Mouse (Mus musculus) midbrain, embryonic 14.5 days (tissue): Measurements from ENCODE around the gene Colca2. TPM values are rescaled to one million over a fixed set of nuclear protein-coding genes. Genes with fewer than 3 reads are reported as not detected.

Experiments used
- ATAC-seq: fragments of 200-750 bp; cut with Nextera tagmentation; 2 replicates; pipeline ENCODE4 v1.8.0; 2017; ENCODE audit warnings: moderate number of reproducible peaks, moderate library complexity; ENCODE audit not compliant: low FRiP score, low TSS enrichment
- DNase-seq: peaks from one replicate; pipeline ENCODE4 v3.0.0-alpha.2; 2015
- H3K27ac ChIP-seq: fragments of 300-500 bp; sonication (generic); replicated peaks from 2 replicates; pipeline ENCODE4 v1.5.1; 2014; ENCODE audit warnings: mild to moderate bottlenecking, low read depth, low read length, moderate library complexity
- H3K27me3 ChIP-seq: fragments of 300-500 bp; sonication (generic); 2 replicates; pipeline ENCODE4 v1.6.1; 2014; ENCODE audit warnings: low read length, control low read depth, mixed read lengths; ENCODE audit not compliant: control insufficient read depth, insufficient read depth
- H3K36me3 ChIP-seq: fragments of 300-500 bp; sonication (generic); 2 replicates; pipeline ENCODE4 v1.6.1; 2014; ENCODE audit warnings: low read length, control low read depth; ENCODE audit not compliant: control insufficient read depth, insufficient read depth
- H3K4me1 ChIP-seq: fragments of 300-500 bp; sonication (generic); 2 replicates; pipeline ENCODE4 v1.6.1; 2014; ENCODE audit warnings: mild to moderate bottlenecking, antibody characterized with exemption, low read length, control low read depth; ENCODE audit not compliant: control insufficient read depth, insufficient read depth
- H3K4me2 ChIP-seq: fragments of 300-500 bp; sonication (generic); 2 replicates; pipeline ENCODE4 v1.6.1; 2014; ENCODE audit warnings: mild to moderate bottlenecking, low read length, moderate library complexity
- H3K4me3 ChIP-seq: fragments of 300-500 bp; sonication (generic); replicated peaks from 2 replicates; pipeline ENCODE4 v1.5.1; 2014; ENCODE audit warnings: low read depth, low read length
- H3K9ac ChIP-seq: fragments of 300-500 bp; sonication (generic); replicated peaks from 2 replicates; pipeline ENCODE4 v1.6.1; 2014; ENCODE audit warnings: mild to moderate bottlenecking, low read length, moderate library complexity
- H3K9me3 ChIP-seq: fragments of 300-500 bp; sonication (generic); 2 replicates; pipeline ENCODE4 v1.6.1; 2016; ENCODE audit warnings: low read length, control low read depth, mixed read lengths; ENCODE audit not compliant: control insufficient read depth
- WGBS: fragments of 180-500 bp; shearing (Covaris S2); extraction: QIAGEN DNeasy Blood & Tissue Kit; methylation state at CpG from one replicate; pipeline ENCODE4 v1.1.7; 2014; 5-methylcytosine and 5-hydroxymethylcytosine counted together
- polyA plus RNA-seq: library from polyadenylated mRNA; unstranded; fragments of >200 nt; fragmentation: Nextera tagmentation; extraction: Ambion mirVana; gene quantifications from 2 replicates; pipeline ENCODE4 v1.2.1, GENCODE M21; 2014

Colca2 gene
- polyA plus RNA-seq, 1 experiment from 2014 or later, result 0.89 TPM

DNA sequence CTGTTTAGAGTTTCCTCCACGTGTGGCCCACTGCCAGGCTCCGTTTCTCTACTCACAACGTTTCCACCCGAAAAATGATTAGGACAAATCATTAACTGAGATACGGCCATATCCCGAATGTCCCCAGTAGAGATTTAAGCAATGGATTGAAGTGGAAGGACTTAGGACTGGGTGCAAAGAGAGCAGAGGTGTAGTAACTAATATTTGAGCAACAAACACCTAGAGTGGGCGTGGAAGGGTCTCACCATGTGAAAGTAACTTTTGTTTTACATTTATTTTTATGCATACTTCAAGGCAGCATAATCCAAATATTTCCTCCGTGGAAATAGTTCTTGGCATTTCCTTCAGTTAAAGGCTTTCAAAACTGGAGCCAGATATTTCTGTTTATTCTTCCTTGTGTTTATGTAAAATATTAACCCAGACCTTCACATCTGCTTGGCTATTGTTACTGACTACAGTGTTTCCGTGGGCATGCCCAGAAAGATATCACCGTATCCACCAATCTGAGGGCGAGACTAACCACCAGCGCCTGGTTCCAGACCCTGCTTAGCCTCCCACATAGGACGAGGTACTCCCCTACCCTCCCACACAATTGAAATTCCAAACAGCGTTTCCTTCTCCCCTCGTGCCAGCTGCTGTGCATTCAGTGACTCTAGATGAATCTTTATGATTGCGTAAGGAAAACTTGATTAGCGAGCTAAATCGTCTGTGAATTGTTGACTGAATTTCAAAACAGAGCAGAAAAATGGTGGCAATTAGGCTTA is 34.4 kb upstream of the Colca2 start:
- Histone ChIP-seq H3K9ac (no peak overlapping the region), H3K9me3 (no peaks in the 10 kb centered on the region), H3K27me3 (no peaks in the 10 kb centered on the region), H3K36me3 (no peaks in the 10 kb centered on the region), H3K4me3 (no peak overlapping the region), H3K4me1 (no peaks in the 10 kb centered on the region), H3K27ac (no peak overlapping the region), H3K4me2 (no peak overlapping the region)
- 65% methylated on average over 18 of the region's 18 CpGs for WGBS
- DNase-seq (peak; percentile 28), ATAC-seq (no peak)

DNA sequence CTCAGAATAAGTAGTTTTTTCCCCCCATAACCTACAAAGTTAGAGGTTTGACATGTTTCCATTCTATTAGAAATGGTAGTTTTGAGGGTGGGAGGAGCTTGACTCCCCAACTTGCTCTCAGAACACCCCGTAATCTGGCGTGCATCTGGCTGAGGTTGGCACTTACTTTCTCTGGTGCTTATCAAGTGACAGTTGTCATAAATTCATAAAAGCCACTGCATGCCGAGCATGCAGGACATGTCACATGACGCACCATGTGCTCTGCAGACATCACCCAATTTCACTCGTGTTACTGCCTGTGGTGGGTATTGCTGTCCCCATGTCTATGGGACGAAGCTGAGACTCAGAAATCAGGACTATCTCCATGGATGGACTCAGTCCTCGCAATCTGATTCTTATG is 32.1 kb upstream of the Colca2 start:
- no peak for DNase-seq
- WGBS, result 89% methylated on average over 7 of the region's 7 CpGs

DNA sequence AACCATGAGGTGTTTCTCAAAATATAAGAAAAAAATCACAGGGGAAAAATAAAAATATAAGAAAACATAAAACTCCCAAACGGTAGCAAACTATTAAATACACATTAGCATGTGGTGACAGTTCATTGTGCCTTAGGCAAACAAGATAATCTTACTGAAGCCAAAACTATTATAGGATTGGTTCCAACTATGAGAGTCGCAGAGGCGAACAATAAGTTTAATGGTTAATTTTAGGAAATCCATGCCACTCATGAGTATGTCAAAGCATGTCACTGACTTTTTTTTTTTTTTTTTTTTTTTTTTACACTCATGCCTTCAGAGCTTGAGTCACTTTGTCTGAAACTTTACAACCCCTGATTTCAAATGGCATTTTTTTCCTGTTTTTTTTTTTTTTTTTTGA is 28.0 kb upstream of the Colca2 start:
- Histone ChIP-seq H3K4me1 (no peaks in the 10 kb centered on the region), H3K27me3 (no peaks in the 10 kb centered on the region), H3K4me3 (no peak overlapping the region), H3K9me3 (no peaks in the 10 kb centered on the region), H3K27ac (no peak overlapping the region), H3K9ac (no peak overlapping the region), H3K4me2 (no peak overlapping the region), H3K36me3 (no peaks in the 10 kb centered on the region)
- 81% methylated on average over 3 of the region's 3 CpGs for WGBS
- ATAC-seq (no peak), DNase-seq (no peak)

More for the DNA sequence above, 32.1 kb upstream of the Colca2 start:
- no peaks in the 10 kb centered on the region for H3K36me3 ChIP-seq
- H3K9me3 ChIP-seq, result no peaks in the 10 kb centered on the region
- ATAC-seq, result no peak
- no peak overlapping the region for H3K4me2 ChIP-seq
- no peak overlapping the region for H3K27ac ChIP-seq
- no peaks in the 10 kb centered on the region for H3K27me3 ChIP-seq
- H3K4me1 ChIP-seq, result no peaks in the 10 kb centered on the region
- no peak overlapping the region for H3K4me3 ChIP-seq
- H3K9ac ChIP-seq, result no peak overlapping the region

DNA sequence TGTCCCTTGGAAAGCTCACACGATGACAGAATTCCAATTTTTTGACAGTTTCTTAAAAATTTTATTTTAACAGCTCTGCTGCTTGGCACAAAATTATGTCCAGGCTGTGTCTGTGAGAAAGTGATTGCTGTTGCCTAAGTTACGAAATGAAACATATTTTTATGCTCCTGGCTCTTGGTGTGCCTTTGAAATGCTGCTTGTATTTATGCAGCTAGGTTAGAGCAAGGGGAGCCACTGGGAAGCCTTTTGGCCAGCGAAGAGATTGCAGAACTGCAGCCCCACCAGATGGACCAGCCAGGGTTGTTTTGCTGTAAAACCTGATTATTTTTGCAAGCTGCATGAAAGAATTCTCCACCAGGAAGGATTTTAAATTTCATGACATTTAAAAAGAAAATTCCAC is 26.8 kb upstream of the Colca2 start:
- Histone ChIP-seq H3K4me3 (no peak overlapping the region), H3K36me3 (no peaks in the 10 kb centered on the region), H3K27ac (no peak overlapping the region), H3K9ac (no peak overlapping the region), H3K4me1 (no peaks in the 10 kb centered on the region), H3K9me3 (no peaks in the 10 kb centered on the region), H3K27me3 (no peaks in the 10 kb centered on the region), H3K4me2 (no peak overlapping the region)
- peak; percentile 5 for DNase-seq
- WGBS, result 81% methylated on average over 3 of the region's 3 CpGs
- no peak for ATAC-seq

DNA sequence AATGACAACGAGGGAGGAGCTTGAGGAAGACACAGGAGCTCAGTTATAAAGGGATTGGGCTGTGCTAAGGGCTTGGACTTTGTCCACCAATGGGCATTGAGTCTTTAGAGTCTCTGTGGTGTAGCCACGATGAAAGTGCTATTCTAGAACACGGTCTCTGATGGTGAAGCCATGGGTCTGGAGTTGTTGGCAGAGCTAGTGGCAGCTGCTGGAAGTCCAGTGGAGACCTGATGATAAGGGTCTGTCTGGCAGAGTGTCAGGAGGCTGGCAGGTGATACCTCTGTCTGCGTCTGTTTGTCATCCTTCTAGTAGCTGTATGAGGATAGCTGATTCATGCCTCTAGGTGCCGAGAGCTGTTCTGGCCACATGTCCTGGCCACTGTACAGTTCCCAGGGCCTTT is 25.6 kb upstream of the Colca2 start:
- H3K27me3 ChIP-seq, result no peaks in the 10 kb centered on the region
- no peak overlapping the region for H3K4me2 ChIP-seq
- no peak for ATAC-seq
- no peak for DNase-seq
- no peaks in the 10 kb centered on the region for H3K9me3 ChIP-seq
- H3K4me3 ChIP-seq, result no peak overlapping the region
- no peak overlapping the region for H3K27ac ChIP-seq
- H3K36me3 ChIP-seq, result no peaks in the 10 kb centered on the region
- no peak overlapping the region for H3K9ac ChIP-seq
- WGBS, result 78% methylated on average over 5 of the region's 5 CpGs
- no peaks in the 10 kb centered on the region for H3K4me1 ChIP-seq

DNA sequence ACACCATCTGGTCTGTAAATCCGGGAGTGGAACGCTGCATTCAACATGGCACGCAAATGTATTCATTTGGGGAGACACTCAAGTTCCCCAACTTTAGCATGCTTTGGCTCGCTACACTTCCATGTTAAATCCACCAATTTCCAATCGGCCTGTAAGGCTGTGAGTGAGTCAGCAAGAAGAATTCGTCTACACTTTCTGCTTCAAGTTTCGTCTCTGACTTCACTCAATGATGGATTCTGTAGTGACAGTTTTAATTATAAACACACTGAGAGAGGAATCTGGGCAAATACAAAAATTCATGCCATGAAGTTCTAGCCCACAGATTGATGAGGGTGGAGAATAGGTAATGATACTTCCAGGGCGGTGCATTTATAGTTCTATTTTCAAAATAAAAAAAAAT is 15.2 kb upstream of the Colca2 start:
- ATAC-seq (no peak), DNase-seq (no peak)
- WGBS, result 87% methylated on average over 8 of the region's 8 CpGs
- Histone ChIP-seq H3K9ac (no peak overlapping the region), H3K4me3 (no peak overlapping the region), H3K36me3 (no peaks in the 10 kb centered on the region), H3K9me3 (no peaks in the 10 kb centered on the region), H3K27me3 (no peaks in the 10 kb centered on the region), H3K4me2 (no peak overlapping the region), H3K27ac (no peak overlapping the region), H3K4me1 (no peaks in the 10 kb centered on the region)

DNA sequence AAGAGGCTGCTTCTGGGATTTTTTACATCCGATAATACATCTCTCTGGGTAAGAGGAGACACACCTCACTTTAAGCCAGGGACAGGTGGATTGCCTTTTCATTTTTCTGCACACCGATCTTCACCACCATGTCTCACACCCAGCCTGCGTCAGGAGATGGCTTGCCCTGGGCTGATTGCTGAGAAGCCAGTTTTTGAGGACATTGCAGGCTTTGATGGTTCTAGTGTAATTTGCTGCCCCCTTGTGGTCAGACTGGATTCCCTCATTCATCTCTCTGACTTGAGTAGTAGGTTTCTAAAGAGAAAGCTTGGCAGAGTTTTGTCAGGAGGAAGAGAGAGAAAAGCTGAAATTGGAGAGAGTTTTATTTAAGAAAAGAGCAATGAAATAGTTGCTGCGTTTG is 14.3 kb upstream of the Colca2 start:
- Histone ChIP-seq H3K4me3 (no peak overlapping the region), H3K4me1 (no peaks in the 10 kb centered on the region), H3K4me2 (no peak overlapping the region), H3K9me3 (no peaks in the 10 kb centered on the region), H3K36me3 (no peaks in the 10 kb centered on the region), H3K27ac (no peak overlapping the region), H3K27me3 (no peaks in the 10 kb centered on the region), H3K9ac (no peak overlapping the region)
- ATAC-seq, result no peak
- peak; percentile 95 for DNase-seq
- WGBS, result 33% methylated on average over 4 of the region's 4 CpGs

DNA sequence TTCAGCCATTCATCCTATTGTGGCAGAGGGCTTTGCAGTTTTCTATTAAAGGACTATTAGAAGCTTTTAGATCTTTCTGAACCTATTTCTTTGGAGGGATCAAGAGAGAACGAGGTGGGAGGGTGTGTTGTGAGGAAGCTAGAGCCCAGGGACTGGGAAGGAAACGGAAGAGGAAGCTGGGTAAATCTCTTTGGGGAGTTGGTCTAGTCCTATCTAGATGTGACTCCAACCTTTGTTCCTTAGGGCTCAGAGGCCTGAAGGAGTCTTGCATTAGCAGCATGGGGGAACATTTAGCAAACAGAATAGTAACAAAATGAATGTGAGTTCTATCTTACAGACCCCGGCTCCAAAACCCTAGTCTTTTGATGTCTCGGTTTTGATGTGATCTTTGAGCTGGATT is 12.6 kb upstream of the Colca2 start:
- WGBS, result 72% methylated on average over 4 of the region's 4 CpGs
- Histone ChIP-seq H3K4me2 (no peak overlapping the region), H3K4me1 (no peaks in the 10 kb centered on the region), H3K9ac (no peak overlapping the region), H3K27me3 (no peaks in the 10 kb centered on the region), H3K36me3 (no peaks in the 10 kb centered on the region), H3K27ac (no peak overlapping the region), H3K4me3 (no peak overlapping the region), H3K9me3 (no peaks in the 10 kb centered on the region)
- ATAC-seq, result no peak
- DNase-seq, result no peak

DNA sequence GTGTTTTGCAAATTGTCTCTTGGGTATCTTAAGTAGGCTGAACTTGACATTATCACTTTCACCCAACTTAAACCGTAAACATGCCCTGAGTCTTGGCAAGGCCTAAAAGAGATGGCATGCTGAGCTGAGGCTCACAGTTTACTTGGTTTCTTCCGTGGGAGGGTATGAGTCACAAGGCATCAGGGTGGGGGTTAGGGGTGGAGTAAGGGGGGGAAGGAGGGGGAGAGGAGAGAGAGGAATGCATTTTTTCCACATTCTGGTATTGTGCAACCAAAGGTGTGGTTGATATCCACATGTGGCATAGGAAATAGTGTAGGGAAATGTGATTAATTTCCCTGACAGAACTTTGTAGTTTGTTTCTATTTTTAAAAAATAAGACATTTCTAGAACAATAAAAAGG is 7.7 kb upstream of the Colca2 start:
- ATAC-seq (no peak), DNase-seq (no peak)
- no peaks in the 10 kb centered on the region for H3K9me3 ChIP-seq
- no peaks in the 10 kb centered on the region for H3K27me3 ChIP-seq
- H3K4me2 ChIP-seq, result no peak overlapping the region
- WGBS, result 66% methylated on average over 2 of the region's 2 CpGs
- no peak overlapping the region for H3K27ac ChIP-seq
- no peak overlapping the region for H3K9ac ChIP-seq
- no peak overlapping the region for H3K4me3 ChIP-seq
- H3K4me1 ChIP-seq, result no peaks in the 10 kb centered on the region
- H3K36me3 ChIP-seq, result no peaks in the 10 kb centered on the region
